Mouse (Mus musculus) midbrain, embryonic 15.5 days (tissue): Measurements from ENCODE around the gene Smok2b. TPM values are rescaled to one million over a fixed set of nuclear protein-coding genes. Genes with fewer than 3 reads are reported as not detected.
"Not testable (repeated sequence)": the region's sequence is repeated elsewhere in the genome, so short reads cannot be mapped to it uniquely, and the experiment has no call there.

Experiments
- ATAC-seq: fragments of 200-750 bp; cut with Nextera tagmentation; replicated peaks from 2 replicates; pipeline ENCODE4 v1.8.0; 2017; ENCODE audit warnings: moderate TSS enrichment
- H3K27ac ChIP-seq: fragments of 300-500 bp; sonication (generic); 2 replicates; pipeline ENCODE4 v1.5.1; 2015; ENCODE audit warnings: mild to moderate bottlenecking, inconsistent platforms
- H3K27me3 ChIP-seq: fragments of 300-500 bp; sonication (generic); replicated peaks from 2 replicates; pipeline ENCODE4 v1.6.1; 2015; ENCODE audit warnings: inconsistent platforms
- H3K36me3 ChIP-seq: fragments of 300-500 bp; sonication (generic); replicated peaks from 2 replicates; pipeline ENCODE4 v1.6.1; 2015; ENCODE audit warnings: inconsistent platforms
- H3K4me1 ChIP-seq: fragments of 300-500 bp; sonication (generic); 2 replicates; pipeline ENCODE4 v1.6.1; 2015; ENCODE audit warnings: inconsistent platforms
- H3K4me2 ChIP-seq: fragments of 300-500 bp; sonication (generic); 2 replicates; pipeline ENCODE4 v1.6.1; 2015; ENCODE audit warnings: inconsistent platforms, mild to moderate bottlenecking, moderate library complexity
- H3K4me3 ChIP-seq: fragments of 300-500 bp; sonication (generic); 2 replicates; pipeline ENCODE4 v1.5.1; 2015; ENCODE audit warnings: mild to moderate bottlenecking, inconsistent platforms
- H3K9ac ChIP-seq: fragments of 300-500 bp; sonication (generic); 2 replicates; pipeline ENCODE4 v1.6.1; 2015; ENCODE audit warnings: mild to moderate bottlenecking, inconsistent platforms
- H3K9me3 ChIP-seq: fragments of 300-500 bp; sonication (generic); 2 replicates; pipeline ENCODE4 v1.6.1; 2016; ENCODE audit warnings: inconsistent platforms
- WGBS: fragments of 180-500 bp; shearing (Covaris S2); methylation state at CpG from one replicate; pipeline ENCODE4 v1.1.7; 2015; ENCODE audit warnings: mixed read lengths; 5-methylcytosine and 5-hydroxymethylcytosine counted together
- polyA plus RNA-seq: library from polyadenylated mRNA; unstranded; fragments of >200 nt; fragmentation: Nextera tagmentation; extraction: Ambion mirVana; gene quantifications from 2 replicates; pipeline ENCODE4 v1.2.1, GENCODE M21; 2015

Gene Smok2b
- polyA plus RNA-seq, 1 experiment from 2014 or later, result not detected

DNA sequence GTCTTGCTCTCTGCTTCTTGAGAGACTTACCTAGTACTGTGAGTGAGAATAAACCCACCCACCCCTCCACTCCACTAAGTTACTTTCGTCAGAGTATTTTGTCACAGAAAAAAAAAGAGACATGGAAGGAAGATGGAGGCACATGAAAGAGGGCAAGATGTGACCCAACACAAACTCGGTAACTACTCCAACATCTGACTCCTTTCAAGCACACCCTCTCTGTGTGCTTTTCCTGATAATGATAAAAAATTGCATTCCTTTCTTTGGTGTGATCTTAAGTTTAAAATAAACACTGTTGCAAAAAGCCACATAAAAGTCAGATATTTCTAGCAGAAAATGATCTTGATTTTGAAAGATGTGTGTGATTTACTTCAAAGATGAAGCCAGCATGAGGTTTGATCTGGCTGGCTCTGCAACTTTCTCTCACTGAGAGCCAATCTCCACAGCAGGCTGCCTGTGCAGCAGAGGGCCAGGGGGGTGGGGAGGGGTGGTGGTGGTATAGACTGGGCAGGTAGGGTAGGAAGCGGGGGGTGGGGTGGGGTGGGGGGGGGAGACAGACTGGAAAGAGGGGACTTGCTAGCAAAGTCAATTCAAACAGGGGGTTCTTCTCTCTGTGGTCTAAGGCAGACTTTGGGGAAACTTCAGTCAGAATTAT lies 27.5 kb upstream of the Smok2b start:
- H3K4me1 ChIP-seq, H3K36me3 ChIP-seq, ATAC-seq, H3K4me2 ChIP-seq, H3K27me3 ChIP-seq, H3K27ac ChIP-seq, H3K4me3 ChIP-seq, H3K9ac ChIP-seq: not testable (repeated sequence)
- peaks cover 33% of the 10 kb centered on the region for H3K9me3 ChIP-seq
- 77% methylated on average over 2 of the region's 3 CpGs for WGBS

DNA sequence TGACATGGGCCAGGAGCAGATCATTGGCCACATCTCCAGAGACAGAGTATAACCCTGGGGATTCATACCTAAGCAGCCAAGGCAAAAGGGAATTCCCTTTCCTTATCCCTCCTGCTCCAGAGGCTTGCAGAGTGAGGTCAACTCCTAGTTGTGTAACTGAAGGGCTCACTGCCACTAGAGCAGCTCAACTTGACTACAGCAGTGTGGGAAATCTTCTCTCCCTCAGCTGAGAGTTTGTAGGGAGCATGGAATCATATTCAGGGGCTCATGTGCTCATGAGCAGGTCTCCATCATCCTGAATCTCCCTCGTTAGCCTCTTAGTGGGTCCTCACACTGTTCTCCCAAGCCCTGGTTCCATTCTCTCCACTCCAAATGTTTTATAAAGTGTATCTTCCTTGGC lies 24.8 kb upstream of the Smok2b start:
- ATAC-seq, H3K4me1 ChIP-seq, H3K36me3 ChIP-seq, H3K4me2 ChIP-seq, H3K4me3 ChIP-seq, H3K27ac ChIP-seq, H3K9ac ChIP-seq, H3K27me3 ChIP-seq: not testable (repeated sequence)
- H3K9me3 ChIP-seq, result peaks cover 36% of the 10 kb centered on the region
- 78% methylated on average over 1 of the region's 1 CpGs for WGBS

DNA sequence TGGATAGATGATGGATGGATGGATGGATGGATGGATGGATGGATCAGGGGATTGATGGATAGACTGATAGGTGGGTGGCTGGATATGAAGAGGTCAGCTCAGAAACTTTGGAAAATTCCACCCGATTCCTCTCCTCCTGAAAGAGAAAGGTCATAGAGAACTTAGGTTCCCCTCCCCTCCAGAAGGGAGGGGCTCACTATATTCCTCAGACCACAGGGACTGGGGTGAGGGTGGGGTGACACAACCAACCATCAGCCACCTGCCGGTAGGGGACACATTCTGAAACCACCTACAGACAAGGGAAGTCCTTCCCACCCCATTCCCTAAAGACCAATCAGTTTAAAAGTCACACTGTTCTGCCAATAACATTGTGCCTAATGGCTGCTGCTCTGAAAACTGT lies 23.6 kb upstream of the Smok2b start:
- ATAC-seq, result no peak

DNA sequence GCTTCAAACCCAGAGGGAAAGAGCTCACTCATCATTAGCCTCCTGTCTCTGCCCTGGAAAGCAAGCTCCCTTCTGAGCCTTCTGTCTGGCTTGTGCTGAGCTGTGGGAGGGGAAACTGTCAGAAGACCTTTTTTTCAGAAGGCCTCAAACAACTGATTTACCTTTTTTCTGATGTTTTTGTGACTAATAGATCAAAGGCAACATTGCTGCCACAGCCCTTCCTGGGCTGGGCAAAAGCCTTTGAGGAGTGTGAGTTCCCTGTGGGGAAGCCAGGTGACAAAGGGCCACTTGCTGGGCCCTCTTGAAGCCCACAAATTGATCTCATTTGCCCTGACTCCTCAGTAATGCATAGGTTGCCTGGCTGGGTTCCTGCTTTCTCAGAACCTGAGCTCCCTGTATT lies 21.6 kb upstream of the Smok2b start:
- H3K9me3 ChIP-seq, result peaks cover 44% of the 10 kb centered on the region
- H3K9ac ChIP-seq, ATAC-seq: not testable (repeated sequence)

More for the DNA sequence above, 23.6 kb upstream of the Smok2b start:
- H3K4me1 ChIP-seq, result no peaks in the 10 kb centered on the region
- H3K4me2 ChIP-seq, result no peak overlapping the region
- H3K9me3 ChIP-seq, result peaks cover 29% of the 10 kb centered on the region
- H3K9ac ChIP-seq, result no peak overlapping the region
- no peaks in the 10 kb centered on the region for H3K36me3 ChIP-seq
- H3K4me3 ChIP-seq, result no peak overlapping the region
- H3K27me3 ChIP-seq, result no peaks in the 10 kb centered on the region
- 88% methylated on average over 2 of the region's 2 CpGs for WGBS
- H3K27ac ChIP-seq, result no peak overlapping the region

DNA sequence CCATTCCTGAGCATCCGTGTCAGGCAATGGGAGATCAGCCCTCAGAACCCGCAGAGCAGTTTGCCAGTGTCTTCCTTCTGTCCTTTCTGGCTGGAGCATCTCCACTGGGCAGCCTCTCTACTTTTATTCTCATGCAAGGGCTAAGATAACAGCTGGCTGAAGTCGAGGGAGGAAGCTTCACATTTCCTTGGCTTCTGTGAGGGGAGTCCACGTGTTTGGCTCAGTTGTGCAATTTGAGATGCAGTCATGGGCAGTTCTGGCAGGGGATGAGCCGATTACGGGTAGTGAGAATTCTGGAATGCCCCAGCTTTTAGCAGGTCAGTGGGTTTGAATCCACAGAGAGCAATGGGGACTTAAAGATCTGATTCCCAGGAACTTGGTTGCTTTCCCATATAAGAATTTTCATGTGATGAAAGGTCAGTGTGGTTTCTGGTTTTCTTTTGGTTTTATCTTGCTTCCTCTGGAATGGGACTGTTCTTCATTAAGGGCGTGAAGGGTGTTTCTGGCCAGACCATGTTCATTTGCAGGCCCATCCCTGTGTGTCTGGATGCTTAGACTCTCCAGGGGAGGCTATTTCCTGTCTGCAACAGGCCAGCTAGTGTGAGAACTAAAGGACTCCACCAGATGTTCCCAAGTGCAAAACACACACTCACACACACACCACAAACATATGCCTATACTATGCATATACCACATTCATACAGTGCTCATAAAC lies 17.8 kb upstream of the Smok2b start:
- no peak overlapping the region for H3K4me2 ChIP-seq
- no peaks in the 10 kb centered on the region for H3K4me1 ChIP-seq

More for the DNA sequence above, 21.6 kb upstream of the Smok2b start:
- H3K27ac ChIP-seq, H3K27me3 ChIP-seq, H3K36me3 ChIP-seq, H3K4me1 ChIP-seq, H3K4me2 ChIP-seq, H3K4me3 ChIP-seq: not testable (repeated sequence)

DNA sequence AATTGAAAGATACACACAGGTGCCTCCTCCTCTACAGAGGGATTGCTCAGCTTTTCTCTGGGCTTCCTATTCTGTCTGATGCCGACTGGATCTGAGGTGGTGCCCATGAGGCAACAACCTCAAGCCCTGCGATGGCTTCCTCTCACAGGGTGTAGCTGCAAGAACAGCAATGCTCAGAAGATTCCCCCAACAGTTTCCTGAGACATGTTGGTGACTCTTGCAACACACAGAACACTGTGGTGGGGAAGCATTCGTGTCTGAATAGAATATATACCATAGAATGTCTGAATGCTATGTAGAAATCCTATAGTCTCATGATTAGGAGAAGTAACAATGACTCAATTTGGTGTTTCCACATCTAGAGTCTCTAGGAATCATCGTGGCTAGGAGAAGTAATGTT lies 15.9 kb upstream of the Smok2b start:
- Histone ChIP-seq H3K36me3 (no peaks in the 10 kb centered on the region), H3K27ac (no peak overlapping the region), H3K4me2 (no peak overlapping the region), H3K4me1 (no peaks in the 10 kb centered on the region), H3K4me3 (no peak overlapping the region), H3K27me3 (no peaks in the 10 kb centered on the region), H3K9me3 (peaks cover 83% of the 10 kb centered on the region), H3K9ac (no peak overlapping the region)
- 65% methylated on average over 4 of the region's 4 CpGs for WGBS
- no peak for ATAC-seq

More for the DNA sequence above, 17.8 kb upstream of the Smok2b start:
- H3K36me3 ChIP-seq, result no peaks in the 10 kb centered on the region
- no peak overlapping the region for H3K27ac ChIP-seq
- ATAC-seq, result no peak
- H3K27me3 ChIP-seq, result no peaks in the 10 kb centered on the region
- WGBS, result 71% methylated on average over 7 of the region's 7 CpGs
- no peak overlapping the region for H3K4me3 ChIP-seq
- H3K9ac ChIP-seq, result no peak overlapping the region
- H3K9me3 ChIP-seq, result peaks cover 71% of the 10 kb centered on the region

DNA sequence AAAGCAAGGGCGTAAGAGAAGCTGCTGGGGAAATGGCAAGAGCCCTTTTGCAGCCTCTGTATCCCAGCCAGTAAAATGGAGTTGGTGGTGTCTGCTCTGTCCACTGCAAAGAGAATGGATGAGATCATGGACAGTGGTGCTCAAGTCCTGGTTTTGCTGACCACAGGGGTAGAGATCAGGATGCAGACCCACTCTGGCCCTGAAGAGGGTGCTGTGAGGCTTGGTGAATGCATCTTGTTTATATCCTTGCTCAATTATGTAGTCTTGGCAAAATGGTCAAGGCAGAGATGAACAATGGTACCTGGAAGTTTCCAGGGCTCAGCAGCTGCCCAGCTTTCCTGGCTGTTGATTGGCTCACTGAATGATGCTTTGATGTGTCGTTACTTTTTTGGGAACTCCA lies 14.5 kb upstream of the Smok2b start:
- Histone ChIP-seq H3K27ac (no peak overlapping the region), H3K9ac (no peak overlapping the region), H3K36me3 (no peaks in the 10 kb centered on the region), H3K4me3 (no peak overlapping the region), H3K4me1 (no peaks in the 10 kb centered on the region), H3K9me3 (peaks cover 86% of the 10 kb centered on the region), H3K4me2 (no peak overlapping the region), H3K27me3 (no peaks in the 10 kb centered on the region)
- WGBS, result 85% methylated on average over 2 of the region's 2 CpGs
- no peak for ATAC-seq

DNA sequence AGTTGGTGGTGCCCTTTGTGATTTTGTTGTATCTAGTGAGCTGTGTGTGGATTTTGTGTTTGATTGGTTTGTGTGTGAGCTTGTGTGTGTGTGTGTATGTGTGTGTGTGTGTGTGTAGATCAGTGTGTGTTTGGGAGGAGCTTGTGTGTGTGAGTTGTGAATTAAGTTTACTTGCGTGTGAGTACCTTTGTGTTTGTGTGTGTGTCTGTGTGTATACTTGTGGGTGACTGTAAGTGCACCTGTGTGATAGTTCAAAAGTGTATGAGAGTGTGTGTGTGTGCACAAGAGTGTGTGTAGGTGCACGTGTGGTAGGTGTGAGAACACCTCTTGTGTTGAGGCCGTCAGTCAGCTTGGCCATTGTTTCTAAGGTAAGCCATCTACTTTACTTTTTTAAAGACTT lies 9.2 kb upstream of the Smok2b start, which contains the start of gene Smok2a:
Smok2a (plus strand) TSS at position 301 of the 400 bp plus-strand sequence.
- H3K27ac ChIP-seq, result no peak within 1 kb of the TSS
- no peak for ATAC-seq
- 84% methylated on average over 3 of the region's 3 CpGs for WGBS
- no peak within 1 kb of the TSS for H3K9ac ChIP-seq
- H3K27me3 ChIP-seq, result no peaks in the 10 kb centered on the region
- H3K4me2 ChIP-seq, result no peak within 1 kb of the TSS
- H3K9me3 ChIP-seq, result peaks cover 72% of the 10 kb centered on the region
- H3K4me3 ChIP-seq, result no peak within 1 kb of the TSS
- no peaks in the 10 kb centered on the region for H3K4me1 ChIP-seq
- H3K36me3 ChIP-seq, result no peaks in the 10 kb centered on the region

DNA sequence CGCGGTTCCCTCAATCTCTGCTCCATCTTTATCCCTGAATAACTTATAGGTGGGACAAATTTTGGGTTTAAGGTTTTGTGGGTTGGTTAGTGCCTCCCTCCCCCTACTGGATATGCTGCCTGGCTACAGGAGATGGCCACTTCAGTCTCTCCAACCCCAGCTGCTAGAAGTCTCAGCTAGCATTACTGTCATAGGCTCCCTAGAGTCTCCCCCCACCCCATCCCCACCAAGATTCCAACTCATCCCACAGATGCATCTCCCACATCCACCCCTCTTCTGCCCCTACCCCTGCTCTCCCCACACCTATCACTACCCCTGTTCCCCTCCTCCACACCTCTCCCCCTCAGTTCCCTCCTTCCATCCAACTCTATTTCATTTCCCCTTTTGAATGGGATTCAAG lies 8.1 kb upstream of the Smok2b start:
- 89% methylated on average over 2 of the region's 2 CpGs for WGBS
- peaks cover 72% of the 10 kb centered on the region for H3K9me3 ChIP-seq
- not testable (repeated sequence) for H3K36me3 ChIP-seq, H3K27me3 ChIP-seq, H3K4me2 ChIP-seq, H3K27ac ChIP-seq, ATAC-seq, H3K9ac ChIP-seq, H3K4me3 ChIP-seq, H3K4me1 ChIP-seq

DNA sequence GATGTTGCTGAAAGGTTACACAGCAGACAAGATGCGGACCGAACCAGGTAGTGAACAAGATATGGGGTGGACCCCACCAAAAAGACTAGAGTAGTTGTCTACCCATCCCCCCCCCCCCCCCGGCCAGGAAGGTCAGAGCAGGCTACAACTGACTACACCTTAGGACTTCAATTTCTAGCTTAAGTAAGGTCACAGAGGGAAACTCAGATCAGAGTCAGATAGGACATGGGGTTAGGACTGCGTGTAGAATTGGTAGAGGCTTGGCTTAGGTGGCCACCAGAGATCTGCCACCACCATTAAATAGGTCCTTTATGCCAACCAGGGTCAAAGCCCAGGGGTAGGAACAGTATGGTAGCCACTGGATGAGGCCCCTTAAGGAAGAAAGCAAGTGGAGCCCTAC lies 9.4 kb downstream of the Smok2b start:
- not testable (repeated sequence) for H3K36me3 ChIP-seq, H3K27me3 ChIP-seq, H3K4me3 ChIP-seq, H3K27ac ChIP-seq, H3K4me1 ChIP-seq, H3K9ac ChIP-seq, H3K4me2 ChIP-seq, ATAC-seq
- H3K9me3 ChIP-seq, result peaks cover 46% of the 10 kb centered on the region
- WGBS, result 84% methylated on average over 4 of the region's 4 CpGs

DNA sequence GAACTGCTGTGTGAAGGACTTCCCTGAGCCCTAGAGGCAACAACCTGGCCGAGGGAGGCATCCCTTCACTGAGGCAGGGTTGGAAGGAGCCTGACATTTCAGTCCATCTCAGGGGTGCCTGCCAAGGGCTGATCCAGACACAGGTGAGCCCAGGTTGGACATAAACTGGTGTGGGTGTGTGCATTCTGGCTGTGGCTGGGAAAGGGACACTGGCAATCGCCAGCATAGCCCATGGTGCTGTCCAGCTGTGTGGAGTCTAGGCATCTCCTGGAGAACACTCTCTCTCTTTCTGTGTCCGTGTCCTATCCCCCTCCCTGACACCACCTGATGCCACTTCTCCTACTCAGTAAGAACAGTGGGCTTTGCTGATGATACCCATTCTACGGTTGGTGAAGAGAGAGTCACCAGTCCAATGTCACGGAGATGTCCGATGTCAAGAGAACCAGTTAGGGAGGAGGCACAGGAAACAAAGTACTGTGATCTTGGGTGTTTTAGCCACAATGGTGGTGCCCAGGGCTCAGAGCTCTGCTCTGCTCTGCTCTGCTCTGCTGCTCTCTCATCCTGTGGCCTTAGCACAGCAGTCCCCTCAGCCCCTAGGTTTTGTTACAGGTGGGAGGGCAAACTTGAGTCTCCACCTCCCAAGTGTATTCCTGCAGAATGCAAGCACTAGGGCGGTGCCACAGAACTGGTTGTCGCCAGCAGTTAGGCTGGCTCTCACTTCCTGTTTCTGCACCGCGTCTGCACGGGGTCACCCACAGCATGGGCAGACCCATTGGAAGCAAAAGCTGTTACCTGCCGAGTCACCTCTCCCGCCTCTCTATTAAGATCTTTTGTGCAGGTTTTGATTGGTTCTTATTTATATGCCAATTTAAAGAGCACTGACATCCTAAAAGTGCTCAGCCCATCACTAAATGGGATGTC lies 11.0 kb downstream of the Smok2b start:
- WGBS, result 87% methylated on average over 7 of the region's 13 CpGs
- H3K4me2 ChIP-seq, H3K9ac ChIP-seq, H3K36me3 ChIP-seq, ATAC-seq, H3K27me3 ChIP-seq, H3K4me3 ChIP-seq, H3K4me1 ChIP-seq, H3K27ac ChIP-seq: not testable (repeated sequence)
- peaks cover 34% of the 10 kb centered on the region for H3K9me3 ChIP-seq

DNA sequence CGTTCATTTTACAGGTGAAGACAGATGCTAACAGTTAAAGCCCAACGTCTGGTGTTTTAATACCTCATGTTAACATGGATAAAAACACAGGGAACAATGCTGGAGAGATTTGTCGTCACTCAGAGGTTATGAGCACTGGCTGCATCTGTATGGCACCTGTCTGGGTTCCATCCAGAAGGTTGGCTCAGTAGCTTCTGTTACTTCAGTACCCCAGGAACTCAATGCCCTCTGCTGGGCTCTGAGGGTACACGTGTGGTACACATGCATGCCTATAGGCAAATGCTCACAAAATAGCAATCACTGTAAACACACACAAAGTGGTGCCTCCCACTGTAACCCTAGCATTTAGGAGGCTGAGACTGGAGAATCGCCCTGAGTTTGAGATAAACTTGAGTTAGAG lies 24.7 kb downstream of the Smok2b start:
- H3K4me3 ChIP-seq, H3K9ac ChIP-seq, H3K4me2 ChIP-seq, H3K27me3 ChIP-seq, H3K4me1 ChIP-seq, ATAC-seq, H3K27ac ChIP-seq, H3K36me3 ChIP-seq, H3K9me3 ChIP-seq: not testable (repeated sequence)
- 69% methylated on average over 1 of the region's 5 CpGs for WGBS
